Mouse (Mus musculus) cerebellum, postnatal 36 days (tissue): ENCODE measurements around the gene Dna2.
"Not testable (repeated sequence)": the region's sequence is repeated elsewhere in the genome, so short reads cannot be mapped to it uniquely, and the experiment has no call there.

ENCODE experiments used
- DNase-seq, 2 experiments: peaks; one replicate each; pipeline ENCODE4 v3.0.0; 2021 to 2022; ENCODE audit warnings: mixed read lengths in 2 of 2

Gene Dna2

DNA sequence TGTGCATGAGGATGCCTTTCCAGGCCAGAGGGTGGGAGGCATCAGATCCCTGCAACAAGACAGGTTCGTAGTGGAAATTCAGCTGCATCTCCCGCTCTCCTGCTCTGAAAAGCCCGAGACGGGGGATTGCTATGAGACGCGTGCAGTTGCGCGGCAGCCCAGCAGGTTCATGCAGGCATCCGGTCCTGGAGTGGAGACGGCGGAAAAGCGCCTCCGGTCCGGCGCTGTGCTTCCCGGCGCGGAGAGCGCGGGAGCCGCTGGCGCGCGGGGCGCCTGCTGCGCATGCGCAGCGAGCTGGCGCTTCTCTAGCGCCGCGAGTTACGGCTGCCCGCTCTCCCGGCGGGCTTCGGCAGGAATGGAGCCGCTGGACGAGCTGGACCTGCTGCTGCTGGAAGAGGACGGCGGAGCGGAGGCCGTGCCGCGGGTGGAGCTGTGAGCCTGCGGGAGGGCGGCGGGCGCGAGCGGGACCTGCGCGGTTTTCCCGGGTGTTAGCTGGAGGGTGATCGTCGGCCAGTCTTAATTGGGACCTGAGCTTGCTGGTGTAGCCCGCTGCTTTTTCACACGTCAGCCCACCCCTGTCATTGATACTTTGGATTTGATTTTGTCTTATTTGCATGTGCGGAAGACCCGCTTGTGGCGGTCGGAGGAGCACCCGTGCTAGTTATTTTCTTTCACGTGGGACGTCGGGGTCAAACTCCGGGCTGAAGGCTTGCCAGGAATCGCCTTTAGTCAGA lies at the start of gene Dna2:
Dna2 (plus strand) TSS at position 289 of the 734 bp plus-strand sequence.
- peak; percentile 70 for DNase-seq

DNA sequence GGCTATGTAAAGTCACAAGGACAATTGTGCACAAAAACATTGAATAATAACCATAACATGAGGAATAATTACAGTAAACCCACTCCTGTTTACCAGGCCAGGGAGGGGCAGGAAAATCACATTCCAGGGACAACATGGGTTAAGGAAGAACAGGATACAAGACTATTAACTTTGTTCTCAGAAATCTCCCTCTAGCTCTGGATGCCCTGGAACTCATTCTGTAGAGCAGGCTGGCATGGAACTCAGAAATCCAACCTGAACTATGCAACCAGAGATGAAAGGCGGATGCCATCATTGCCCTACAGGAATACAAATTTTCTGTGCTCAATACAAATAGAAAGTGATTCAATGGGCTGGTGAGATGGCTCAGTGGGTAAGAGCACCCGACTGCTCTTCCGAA lies 49.4 kb upstream of the Dna2 start:
- DNase-seq = no peak

DNA sequence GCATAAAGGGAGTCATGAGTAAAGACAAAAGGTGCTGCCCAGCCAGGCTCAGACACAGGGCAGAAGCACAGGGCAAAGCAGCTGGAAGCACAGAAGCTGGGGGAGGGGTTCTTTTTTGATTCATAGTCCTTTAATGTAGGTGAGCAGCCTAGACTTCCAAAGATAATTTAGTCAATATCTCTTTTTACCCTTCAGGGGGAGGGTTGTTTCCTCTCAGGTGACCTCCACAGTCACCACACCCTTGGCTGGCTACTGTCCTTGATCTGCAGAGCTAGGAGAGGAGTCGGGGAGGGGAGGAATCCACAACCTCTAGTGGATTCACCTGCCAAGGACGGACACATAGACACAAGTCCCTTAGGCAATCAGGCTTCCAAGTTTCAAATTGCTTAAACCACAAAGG lies 48.8 kb upstream of the Dna2 start:
- DNase-seq = no peak

DNA sequence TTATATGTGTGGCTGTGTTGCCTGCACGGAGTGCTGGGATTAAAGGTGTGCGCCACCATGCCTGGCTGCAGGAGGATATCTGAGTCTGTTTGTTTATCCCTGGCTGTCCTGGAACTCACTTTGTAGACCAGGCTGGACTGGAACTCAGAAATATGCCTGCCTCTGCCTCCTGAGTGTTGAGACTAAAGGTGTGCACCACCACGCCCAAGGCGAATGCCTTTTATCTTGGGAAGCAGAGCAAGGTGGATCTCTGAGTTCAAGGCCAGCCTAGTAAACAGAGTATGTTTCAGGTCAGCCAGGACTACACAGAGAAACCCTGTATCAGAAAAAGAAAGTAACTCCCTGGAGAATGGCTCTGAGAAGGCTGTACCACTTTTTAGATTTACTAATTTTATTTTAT lies 46.7 kb upstream of the Dna2 start:
- DNase-seq = no peak

DNA sequence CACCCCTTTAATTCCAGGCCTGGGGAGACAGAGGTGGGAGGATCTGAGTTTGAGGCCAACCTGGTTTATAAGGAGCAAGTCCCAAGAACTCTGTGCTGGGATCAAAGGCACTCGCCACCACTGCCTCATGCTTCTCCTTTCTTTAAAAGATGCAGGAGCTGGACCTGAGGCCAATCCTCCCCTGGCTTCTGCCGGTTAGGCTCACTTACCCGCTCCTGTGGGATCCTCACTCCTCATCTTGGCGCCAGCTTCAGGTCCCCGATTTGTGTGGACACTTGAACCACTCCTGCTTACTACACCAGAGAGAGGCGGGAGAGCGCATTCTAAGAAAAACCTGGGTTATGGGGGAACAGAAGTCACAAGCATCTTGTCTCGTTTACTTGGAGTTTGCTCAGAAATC lies 45.0 kb upstream of the Dna2 start:
- no peak for DNase-seq

DNA sequence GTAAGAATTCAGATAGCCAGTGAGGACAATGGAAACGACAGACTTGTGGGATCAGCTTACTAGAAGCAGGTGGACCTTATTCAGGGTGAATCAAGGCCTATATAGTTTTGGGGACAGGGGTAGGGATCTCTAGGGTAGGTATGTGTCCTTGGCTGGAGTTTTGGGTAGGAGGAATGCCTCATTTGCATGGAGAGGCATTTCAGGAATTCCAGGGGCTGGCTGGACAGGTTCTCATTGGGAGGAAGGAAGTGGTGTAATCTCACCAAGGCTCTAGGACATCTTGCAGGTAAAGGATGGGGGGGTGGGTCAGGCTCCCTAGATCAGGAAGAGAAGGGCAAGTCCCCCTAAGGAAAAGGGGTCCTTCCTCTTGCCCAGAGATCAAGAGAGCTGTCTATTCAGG lies 44.0 kb upstream of the Dna2 start:
- DNase-seq = no peak

DNA sequence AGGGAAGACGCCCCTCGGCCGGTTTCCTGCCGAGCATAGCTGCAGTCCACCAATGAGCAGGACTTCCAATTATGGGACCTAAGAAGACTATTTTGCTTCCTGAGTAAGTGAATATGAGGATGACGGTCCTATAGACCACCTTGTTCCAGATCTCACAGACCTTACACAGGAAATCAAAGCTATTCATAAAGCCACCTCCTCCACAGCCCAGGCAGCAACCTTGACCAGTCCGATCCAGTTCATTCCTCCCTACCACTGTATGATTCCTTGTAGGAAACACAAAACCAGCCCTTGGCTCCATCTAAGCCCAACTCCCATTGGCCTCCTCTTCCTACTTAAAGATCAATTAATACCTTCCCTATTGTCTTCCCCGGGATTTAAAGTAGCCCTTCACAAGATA lies 40.5 kb upstream of the Dna2 start:
- DNase-seq = no peak

DNA sequence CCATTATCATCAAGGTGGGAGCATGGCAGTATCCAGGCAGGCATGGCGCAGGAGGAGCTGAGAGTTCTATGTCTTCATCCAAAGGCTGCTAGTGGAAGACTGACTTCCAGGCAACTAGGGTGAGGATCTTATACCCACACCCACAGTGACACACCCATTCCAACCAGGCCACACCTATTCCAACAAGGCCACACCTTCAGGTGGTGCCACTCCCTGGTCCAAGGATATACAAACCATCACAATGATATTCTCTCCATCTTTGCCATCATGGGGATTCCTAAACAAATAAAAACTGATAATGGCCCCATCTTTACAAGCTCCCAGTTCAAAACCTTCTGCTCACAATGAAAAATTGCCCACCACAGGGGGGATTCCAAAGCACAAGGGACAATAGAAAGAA lies 37.9 kb upstream of the Dna2 start, which contains the start of gene Tet1:
Tet1 (minus strand) TSS at position 101 of the 400 bp plus-strand sequence.
- DNase-seq = not testable (repeated sequence)

DNA sequence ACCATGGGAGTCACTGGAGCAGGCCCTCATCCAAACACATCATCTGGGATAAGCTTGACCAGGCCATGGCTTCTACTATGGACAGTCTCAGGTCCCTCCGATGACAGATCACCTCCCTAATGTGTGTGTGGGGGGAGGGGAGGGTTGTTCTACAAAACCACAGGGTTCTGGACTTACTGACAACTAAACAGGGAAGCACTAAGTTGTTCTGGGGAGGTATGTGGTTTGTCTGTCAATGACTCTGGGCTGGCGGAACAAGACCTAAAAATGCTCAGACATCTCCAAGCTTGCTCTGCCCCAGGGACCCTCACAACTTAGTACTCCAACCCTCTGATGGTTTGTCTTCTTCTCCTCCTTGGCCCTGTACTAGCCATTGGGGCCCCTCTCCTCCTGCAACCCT lies 35.7 kb upstream of the Dna2 start:
- DNase-seq = no peak

DNA sequence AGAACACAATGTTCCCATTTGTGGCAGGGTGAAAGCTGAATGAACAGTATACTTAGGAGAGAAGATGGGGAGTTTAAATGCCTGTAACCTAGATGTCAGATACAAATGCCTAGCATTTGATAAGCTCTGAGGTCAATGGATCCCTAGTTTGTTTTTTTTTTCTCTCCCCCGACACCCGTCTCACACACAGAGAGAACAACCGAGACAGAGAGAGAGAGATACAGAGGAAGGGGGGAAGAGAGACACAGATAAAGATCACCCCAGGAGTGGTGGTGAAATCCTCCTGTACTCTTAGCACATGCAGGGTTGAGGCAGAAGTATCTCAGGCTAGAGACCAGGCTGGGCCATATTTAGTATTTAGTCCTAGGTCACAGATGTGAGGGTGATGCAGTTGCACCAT lies 27.8 kb upstream of the Dna2 start:
- DNase-seq = no peak

DNA sequence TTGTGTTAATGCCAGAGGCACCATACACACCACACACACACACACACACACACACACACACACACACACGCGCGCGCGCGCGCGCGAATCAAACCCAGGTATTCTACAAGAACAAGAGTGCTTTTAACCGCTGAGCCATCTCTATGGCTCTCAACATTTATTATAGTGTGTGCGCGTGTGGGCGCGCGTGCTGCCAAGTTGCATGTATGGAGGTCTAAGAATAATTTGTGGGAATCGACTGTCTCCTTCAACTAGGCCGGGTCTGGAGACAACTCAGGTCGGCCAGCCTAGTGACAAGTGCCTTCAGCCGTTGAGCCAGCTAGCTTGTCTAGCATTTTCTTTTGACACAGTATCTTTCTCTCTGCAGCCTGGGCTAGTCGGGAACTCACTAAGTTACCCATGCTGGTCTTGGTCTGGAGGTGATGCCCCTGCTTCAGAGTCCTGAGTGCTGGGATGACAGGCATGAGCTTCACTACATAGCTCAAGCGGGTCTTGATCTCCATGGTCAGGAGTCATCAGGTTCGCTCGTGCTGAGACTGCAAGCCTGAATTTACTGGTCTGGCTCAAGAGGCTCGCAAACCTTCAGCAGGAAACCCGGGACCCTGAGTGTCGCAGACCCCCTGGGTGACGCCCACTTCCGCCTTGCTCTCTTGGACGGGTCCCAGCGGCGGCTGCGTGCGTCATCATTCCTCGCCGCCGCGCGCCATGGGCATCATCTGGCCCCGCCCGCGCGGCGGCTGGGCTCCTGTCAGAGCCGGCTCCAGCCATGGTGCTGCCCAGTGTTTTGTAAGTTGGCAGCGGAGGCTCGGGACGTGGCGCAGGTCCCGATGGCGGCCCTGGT lies 26.7 kb upstream of the Dna2 start, which contains the start of gene Slc25a16:
Slc25a16 (plus strand) TSS at position 709 of the 841 bp plus-strand sequence.
- DNase-seq = peak; percentile 92 to 93

DNA sequence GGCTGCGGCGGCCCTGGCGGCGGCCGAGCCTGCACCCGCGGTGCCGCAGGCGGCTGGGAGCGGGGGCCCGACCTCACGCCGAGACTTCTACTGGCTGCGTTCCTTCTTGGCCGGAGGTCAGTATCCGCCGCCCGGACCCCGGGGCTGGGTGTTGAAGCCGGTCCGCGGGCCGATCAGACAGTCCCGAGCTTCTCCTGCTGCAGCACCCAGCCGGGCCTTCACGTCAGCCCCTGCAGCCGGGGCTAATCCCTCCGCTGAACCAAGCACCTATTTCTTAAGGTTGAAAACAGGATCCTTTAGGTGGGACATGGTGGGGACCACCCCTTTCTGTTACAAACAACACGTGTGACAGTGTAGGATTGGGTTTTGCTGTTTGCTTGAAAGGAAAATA lies 26.1 kb upstream of the Dna2 start:
- no peak for DNase-seq

DNA sequence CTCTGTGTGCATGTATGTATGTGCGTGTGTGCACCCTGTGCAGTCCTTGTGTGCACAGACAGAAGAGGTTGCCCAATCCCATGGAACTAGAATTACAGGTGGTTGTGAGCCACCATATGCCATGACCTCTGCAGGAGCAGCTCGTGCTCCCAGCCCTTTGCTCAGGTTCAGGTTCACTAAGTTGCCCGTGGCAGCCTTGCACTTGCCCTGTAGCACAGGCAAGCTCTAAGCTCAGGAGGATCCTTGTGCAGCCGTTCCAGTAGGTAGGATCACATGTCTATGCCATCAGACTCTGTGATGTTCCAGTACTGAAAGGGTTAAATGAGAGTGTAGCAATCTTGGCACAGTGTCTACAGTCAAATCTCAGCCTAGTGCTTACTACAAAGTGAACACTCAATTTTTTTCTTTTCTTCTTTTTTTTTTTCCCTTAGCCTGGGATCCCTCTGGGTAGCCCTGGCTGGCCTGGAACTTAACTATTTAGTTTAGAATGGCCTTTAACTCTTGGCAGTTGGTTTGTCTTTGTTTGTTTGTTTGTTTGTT lies 22.7 kb upstream of the Dna2 start:
- no peak for DNase-seq

DNA sequence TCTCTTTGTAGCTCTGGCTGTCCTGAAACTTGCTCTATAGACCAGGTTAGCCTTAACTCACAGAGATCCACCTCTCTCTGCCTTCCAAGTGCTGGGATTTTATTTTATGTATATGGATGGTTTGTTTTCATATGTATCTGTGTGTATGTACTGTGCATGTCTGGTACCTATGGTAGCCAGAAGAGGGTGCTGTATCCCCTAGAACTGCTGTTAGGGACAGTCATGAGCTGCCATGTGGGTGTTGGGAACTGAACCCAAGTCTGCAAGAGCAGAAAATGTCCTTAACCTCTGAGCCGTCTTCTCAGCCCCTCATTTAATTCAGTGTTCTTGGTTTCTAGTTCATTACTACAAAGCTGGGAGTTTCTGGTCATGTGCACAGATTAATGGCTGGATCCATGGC lies 14.4 kb upstream of the Dna2 start:
- no peak for DNase-seq

DNA sequence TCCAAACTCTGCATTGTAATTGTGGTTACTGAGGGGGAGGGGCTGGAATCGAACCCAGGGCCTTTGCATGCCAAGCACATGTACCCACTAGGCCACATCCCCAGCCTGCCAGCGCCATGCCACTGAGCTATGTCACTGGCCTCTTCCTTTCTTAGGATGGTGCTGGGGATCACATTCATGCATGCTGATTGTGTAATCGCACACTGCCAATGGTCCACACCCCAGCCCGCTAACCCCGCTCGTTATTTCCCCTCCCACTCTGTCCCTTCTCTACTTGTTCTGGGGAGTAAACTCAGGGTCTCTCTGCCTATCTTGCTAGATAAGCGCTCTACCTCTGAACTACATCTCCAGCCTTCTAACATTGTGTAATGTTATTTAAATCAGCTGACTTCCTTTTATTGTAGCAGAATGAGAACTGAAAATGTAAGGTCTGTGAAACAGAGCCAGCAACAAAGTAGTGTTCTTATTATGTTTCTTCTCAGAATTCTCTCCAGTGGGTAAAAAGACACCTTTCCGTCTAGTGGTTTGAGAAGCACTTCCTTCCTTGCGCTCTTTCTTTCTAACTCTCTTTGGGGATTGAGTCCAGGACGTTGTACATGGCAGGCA lies 1.7 kb upstream of the Dna2 start:
- DNase-seq = no peak

DNA sequence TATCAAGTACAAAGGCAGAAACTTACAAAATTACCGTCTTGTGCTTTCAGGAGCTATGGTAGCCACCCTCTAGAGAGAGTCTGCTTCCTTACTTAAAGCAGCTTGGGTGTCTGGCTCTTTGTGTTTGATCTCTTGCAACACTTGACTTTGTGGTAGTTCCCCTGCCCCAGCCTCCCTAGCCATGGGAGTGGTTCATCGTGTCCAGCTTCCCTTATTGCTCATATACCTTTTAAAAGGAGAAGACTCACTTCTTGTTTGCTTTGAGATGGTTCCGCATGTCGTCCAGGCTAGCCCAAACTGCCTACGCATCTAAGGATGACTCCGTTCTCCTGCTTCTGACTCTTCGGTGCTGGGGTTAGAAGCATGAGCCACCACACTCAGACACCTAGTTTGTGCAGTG lies 1.7 kb downstream of the Dna2 start:
- no peak for DNase-seq

DNA sequence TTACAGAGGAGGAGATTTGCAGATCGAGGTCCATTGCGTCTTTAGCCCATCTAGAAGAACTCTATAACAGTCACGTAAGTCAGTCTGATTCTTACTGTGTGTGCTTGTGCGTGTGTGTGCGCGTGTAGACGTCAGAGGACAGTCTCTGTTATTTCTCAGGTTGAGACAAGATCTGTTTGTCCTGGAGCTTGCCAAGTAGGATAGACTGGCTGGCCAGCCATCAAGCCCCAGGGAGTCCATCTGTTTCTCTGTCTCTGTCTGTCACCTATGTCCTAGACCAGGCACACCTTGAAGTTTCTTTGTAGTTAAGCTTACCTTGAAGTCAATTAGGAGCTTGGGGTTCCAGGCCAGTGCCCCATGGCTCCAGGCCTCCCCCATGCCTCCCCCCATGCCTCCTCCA lies 17.1 kb downstream of the Dna2 start:
- DNase-seq = peak; percentile 71

DNA sequence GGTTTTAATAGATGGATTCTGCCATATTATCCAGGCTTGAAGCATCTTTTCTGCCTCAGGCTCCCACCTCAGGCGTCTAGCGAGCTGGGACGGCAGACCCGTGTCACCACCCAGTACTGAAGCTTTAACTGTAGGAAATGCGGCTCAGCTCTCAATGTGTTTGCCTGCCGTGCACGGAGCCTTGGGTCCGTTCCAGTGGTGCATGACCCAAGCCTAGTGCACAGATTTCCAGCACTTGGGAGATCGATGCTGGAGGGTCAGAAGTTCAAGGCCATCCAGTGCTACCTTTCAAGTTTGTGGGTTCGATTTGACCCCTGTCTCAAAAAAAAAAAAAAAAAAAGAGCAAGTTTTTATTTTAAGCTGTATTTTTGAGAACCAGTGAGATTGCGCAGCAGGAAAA lies 19.0 kb downstream of the Dna2 start:
- no peak for DNase-seq

DNA sequence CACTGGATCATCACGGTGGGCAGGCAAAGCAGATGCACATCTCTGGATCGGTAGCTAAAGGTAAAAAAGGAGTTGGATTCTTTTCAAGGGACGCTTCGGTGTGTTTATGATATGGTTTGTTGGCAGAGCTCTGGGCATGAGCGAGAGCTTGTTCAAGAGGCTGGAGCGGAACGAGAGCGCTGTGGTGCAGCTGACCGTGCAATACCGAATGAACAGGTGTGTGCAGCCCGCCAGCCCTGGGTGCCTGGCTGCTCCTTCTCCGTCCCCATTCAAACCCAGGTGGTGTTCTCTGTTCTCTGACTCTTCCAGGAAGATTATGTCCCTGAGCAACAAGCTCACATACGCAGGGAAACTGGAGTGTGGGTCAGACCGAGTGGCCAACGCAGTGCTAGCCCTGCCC lies 19.5 kb downstream of the Dna2 start:
- peak in 1 of 2 experiments; percentile 25 for DNase-seq

DNA sequence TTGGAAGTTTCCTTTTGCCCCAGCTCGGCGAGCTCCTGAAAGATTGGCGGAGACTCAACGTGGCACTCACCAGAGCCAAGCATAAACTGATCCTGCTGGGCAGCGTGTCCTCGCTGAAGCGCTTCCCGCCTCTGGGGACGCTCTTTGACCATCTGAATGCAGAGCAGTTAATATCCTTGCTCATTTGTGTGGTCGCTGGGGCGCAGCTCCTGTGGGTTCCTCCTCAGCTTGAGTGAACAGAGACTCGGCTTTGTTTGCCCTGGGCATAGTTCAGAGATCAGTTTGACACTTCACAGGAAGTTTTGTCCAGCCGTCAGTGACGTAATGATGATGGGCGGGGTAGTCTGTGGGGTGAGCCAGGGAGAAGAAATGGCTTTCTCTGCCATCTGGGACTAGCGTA lies 25.0 kb downstream of the Dna2 start:
- DNase-seq = peak; percentile 46 to 47

DNA sequence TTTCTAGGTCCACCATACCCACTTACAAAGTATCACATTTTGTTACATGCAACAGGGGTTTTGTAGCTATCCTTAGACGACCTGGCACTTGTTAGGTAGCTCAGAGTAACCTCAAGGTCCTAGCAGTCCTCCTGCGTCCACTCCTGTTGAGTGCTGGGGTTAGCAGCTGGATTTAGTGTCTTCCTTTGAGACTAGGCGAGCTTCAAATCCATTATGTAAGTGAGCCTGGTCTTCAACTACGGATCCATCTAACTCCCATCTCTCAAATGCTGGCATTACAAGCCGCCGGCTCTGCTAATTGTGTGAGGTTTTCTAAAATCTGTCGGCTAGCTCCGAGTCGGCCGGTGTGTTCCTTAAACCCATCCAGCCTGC lies 32.8 kb downstream of the Dna2 start:
- DNase-seq = no peak

DNA sequence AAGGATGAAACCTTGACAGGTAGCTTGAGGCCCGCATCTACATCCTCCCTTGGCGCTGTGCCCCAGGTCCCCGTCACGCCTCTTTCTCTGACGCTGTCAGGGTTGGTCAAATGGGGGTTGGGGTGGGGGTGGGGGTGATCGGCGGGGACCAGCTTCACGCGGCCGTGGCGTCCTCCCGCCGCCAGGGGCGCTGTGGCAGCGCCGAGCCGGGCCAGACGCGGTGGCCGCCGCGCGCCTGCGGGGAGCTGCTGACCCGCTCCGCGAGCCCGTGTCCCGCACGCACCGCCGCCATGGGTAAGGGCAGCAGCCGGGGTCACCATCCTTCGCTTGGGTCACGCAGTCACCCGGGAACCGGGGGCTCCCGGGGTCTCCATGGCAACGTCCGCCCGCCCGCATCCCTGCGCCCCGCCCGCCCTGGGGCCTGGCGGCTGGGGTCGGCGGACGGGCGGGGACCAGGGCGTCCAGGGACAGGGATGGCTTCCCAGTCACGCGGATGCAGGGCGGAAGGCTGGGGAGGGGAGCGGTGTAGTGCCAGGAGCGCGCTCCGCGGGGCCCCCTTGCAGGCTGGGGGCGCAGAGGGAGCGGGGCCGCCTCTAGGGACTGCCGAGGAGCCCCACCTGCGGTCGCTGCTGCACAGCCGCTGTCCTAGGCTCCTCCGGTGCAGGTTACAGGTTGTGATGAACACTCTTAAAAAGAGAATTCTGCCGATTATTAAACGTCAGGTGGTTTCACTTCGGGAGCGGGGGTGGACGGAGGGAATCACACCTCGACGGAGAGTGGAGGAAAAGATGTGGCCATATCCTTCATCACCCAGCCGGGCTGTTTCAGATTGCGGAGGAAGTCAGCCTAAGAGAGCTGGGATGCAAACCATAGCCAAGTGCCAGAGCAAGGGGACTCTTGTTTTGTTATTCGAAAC lies 33.5 kb downstream of the Dna2 start, which contains the start of gene Rufy2:
Rufy2 (plus strand) TSS at position 185 of the 916 bp plus-strand sequence.
- peak; percentile 97 to 98 for DNase-seq
